23 mouse cellular contexts compared by ENCODE assay signal in genomic region chr3:125251124-125251523, GRCm38 (mm10).
"Had no signal": no experiment of that assay in that cellular context is flagged by ENCODE, and none has a peak within 500 bp of the region (broad histone marks: within the 10 kb centered on the region; RNA-seq: fewer than 3 reads in every experiment).

No protein-coding gene starts in this region.

- H3K4me3 ChIP-seq: liver, embryonic 15.5 days; lung, embryonic 15.5 days; midbrain, embryonic 10.5 days; midbrain, embryonic 12.5 days; myocyte; neural tube, embryonic 13.5 days; neural tube, embryonic 15.5 days had no signal

- H3K27ac ChIP-seq: liver, embryonic 15.5 days; lung, embryonic 15.5 days; macrophage; midbrain, embryonic 10.5 days; midbrain, embryonic 12.5 days; neural tube, embryonic 13.5 days; neural tube, embryonic 15.5 days had no signal

- H3K9ac ChIP-seq: liver, embryonic 15.5 days; liver, postnatal 0 days; lung, embryonic 15.5 days; midbrain, embryonic 12.5 days; neural tube, embryonic 13.5 days; neural tube, embryonic 15.5 days had no signal

- H3K4me1 ChIP-seq: liver, embryonic 15.5 days; lung, embryonic 15.5 days; midbrain, embryonic 10.5 days; midbrain, embryonic 12.5 days; neural tube, embryonic 13.5 days; neural tube, embryonic 15.5 days had no signal

- H3K4me2 ChIP-seq: liver, embryonic 15.5 days; lung, embryonic 15.5 days; midbrain, embryonic 12.5 days; neural tube, embryonic 13.5 days; neural tube, embryonic 15.5 days had no signal

- ATAC-seq: liver, postnatal 0 days; lung, postnatal 0 days; midbrain, embryonic 16.5 days had no signal

- H3K27me3 ChIP-seq: liver, embryonic 15.5 days; lung, embryonic 15.5 days; midbrain, embryonic 12.5 days; neural tube, embryonic 13.5 days; neural tube, embryonic 15.5 days had no signal

- H3K9me3 ChIP-seq: liver, embryonic 15.5 days; lung, embryonic 15.5 days; midbrain, embryonic 10.5 days; midbrain, embryonic 12.5 days; neural tube, embryonic 13.5 days; neural tube, embryonic 15.5 days had no signal

- H3K36me3 ChIP-seq: liver, embryonic 15.5 days; lung, embryonic 15.5 days; midbrain, embryonic 10.5 days; midbrain, embryonic 12.5 days; neural tube, embryonic 13.5 days; neural tube, embryonic 15.5 days had no signal

- DNase-seq: liver, postnatal 0 days; lung, adult 2 months; lung, postnatal 14 days; lung, postnatal 36 days; midbrain, embryonic 14.5 days; retina, postnatal 1 day; right cerebral cortex, adult 18-20 months; right cerebral cortex, postnatal 25 days; right cerebral cortex, postnatal 4 days; spleen, adult 18-20 months; thymus, adult 18-20 months; thymus, postnatal 14 days; thymus, postnatal 36 days had no signal
